Mouse (Mus musculus) megakaryocyte, adult 5-6 weeks (primary cell): ENCODE measurements around the gene Galk2. TPM values are rescaled to one million over a fixed set of nuclear protein-coding genes. Genes with fewer than 3 reads are reported as not detected.
A peak's percentile ranks its signal among the peaks of the same experiment; 100 is the strongest.

Experiments
- ATAC-seq: 2 replicates; pipeline ENCODE4 v1.8.0; 2016; ENCODE audit warnings: mild to moderate bottlenecking, inconsistent platforms; ENCODE audit not compliant: poor library complexity, severe bottlenecking
- total RNA-seq, 2 experiments: library from RNA; stranded (forward) in 1 of 2; stranded (reverse) in 1 of 2; fragments of 153-499, 151-499 nt in 1 of 2; fragments of 221-1000, 200-1000 nt in 1 of 2; gene quantifications; 2 replicates each; pipeline versions ENCODE4 v1.2.3 to v1.2.4; 2015 to 2017

Galk2 gene
- total RNA-seq, 2 experiments from 2014 or later = 21.2 to 39.7 TPM

DNA sequence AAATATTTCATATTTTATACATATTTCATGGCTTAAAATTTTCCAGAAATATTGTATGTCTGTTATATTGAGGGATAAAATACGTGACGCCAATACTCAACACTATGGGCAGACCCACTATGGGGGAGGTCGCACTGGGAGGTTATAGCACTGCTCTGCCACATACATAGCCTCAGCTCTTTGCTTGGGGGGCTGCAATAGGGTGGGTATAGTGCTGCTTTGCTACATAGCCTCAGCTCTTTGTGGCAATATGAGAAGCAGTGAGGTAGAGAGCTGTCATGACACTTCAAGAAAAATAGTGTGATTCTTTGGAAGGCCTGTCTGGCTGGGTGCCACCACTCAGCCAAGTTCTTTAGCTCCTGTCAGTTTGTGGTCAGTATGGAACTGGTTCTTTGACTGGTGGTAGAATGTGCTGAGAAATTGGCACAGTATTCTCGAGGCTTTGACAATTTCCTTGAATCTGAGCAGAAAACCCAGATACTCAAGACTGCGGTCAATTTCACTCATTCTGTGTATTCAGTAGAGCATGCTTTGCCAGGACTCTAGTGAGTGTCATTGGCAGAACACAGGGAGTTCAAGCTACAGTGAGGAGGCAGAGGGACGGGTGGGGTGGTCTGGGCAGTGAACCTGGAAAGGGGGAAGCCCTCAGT is 80.2 kb downstream of the Galk2 start:
- ATAC-seq = no peak

DNA sequence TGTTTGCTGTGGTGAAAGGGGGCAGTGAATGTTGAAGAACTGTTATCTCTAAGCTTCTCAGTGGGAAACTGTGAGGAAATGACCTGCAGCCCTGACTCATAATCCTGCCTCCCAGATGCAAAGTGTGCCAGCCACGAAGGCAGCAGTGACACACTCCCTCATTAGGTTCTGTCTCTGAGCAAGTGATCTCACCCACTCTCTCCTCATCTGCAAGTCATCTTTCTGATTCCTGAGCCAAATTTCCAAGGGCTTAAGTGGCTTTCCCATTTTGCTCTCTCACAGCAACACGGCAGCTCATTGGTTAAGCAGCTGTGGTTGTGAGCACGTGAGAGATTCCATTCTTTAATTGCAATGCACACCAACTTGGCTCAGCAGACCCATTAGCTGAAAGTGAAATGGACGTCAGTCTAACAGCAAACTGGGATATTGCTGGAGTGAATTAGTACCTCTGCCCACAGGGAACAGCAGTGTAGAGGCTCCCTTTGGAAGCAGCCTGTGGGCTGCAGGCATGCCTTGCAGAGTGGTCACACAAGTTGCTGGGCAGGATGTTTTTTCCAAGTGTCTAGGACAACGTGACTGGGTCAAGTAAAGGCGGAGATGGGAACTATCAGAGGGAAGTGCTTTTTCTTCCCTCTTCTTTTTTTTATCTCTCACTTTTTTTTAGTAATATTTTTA is 82.3 kb downstream of the Galk2 start:
- no peak for ATAC-seq

DNA sequence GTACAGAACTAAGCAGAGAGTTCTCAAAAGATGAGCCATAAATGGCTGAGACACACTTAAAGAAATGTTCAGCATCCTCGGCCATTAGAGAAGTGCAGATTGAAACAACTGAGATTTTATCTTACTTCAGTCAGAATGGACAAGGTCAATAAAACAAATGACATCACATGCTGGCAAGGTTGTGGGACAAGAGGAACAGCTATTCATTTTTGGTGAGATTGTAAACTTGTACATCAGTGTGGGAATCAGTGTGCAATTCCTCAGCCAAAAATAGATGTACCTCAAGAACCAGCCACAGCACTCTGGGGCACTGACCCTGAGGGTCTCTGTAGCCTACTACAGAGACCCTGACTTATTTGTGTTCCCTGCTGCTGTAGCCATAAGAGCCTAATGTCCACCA is 84.4 kb downstream of the Galk2 start:
- no peak for ATAC-seq

DNA sequence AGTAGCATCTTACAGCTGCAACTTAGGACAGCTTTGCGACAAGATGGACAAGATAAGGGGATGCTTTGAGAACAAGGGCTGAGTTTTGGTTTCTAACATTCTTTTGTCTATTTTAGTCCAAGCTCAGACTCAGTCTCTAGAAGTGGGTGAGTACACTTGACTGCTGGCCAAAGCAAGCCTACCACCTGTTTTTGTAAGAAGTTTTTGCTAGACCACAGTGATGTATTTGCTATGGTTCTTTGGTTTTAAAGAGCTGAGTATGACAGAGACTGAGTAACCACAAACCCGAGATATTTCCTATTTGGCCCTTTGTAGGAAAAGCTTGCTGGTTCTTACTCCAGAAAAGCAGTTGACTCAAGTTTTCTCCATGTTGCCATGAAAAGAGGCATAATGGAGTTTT is 89.3 kb downstream of the Galk2 start:
- ATAC-seq = no peak

DNA sequence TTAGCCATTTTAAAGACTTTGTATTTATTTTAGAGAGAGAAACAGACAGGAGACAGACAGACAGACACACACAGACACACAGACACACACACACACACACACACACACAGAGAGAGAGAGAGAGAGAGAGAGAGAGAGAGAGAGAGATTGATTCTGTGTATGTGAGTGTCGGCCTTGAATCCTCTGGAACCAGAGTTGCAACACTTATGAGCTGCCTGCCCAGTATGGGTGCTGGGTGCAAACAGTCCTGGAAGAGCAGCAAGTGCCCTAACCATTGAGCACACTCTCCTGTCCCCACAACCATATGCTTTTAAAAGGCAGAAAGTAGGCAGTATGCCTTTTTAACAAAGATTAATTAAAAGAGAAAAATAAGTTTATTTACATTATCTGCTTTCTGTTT is 109.9 kb downstream of the Galk2 start:
- ATAC-seq = no peak

DNA sequence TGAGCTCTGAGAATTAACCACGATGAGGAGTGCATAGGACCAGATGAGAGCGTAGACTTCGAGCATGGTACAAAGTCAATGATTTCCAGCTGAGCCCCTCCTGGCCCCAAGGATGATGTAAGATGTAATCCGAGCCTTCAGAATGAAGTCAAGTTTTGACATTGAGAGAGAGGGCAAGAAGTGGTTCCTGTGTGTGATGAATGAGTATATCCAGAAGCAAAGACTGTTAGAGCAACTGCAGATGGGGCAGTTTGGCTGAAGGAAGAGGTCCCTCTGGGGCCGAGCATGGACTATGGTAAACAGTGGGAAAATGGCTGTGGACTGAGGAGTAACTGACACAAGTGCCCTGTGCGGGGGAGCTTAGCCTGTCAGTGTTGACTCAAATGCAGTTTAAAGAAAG is 114.3 kb downstream of the Galk2 start:
- ATAC-seq = no peak

DNA sequence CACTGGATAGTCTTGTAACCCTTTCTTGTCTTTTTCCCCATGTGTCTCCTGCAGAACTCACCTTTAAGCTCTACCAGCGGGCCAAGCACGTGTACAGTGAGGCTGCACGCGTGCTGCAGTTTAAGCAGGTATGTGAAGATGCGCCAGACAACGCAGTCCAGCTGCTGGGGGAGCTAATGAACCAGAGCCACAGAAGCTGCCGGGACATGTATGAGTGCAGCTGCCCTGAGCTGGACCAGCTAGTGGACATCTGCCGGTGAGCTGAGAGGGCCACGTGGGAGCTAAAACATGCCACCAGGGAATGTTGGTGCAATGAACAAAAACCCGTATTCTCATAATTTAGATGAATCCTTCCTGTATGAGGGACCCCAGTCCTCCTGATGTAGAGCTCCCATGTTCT is 116.3 kb downstream of the Galk2 start:
- ATAC-seq = no peak

DNA sequence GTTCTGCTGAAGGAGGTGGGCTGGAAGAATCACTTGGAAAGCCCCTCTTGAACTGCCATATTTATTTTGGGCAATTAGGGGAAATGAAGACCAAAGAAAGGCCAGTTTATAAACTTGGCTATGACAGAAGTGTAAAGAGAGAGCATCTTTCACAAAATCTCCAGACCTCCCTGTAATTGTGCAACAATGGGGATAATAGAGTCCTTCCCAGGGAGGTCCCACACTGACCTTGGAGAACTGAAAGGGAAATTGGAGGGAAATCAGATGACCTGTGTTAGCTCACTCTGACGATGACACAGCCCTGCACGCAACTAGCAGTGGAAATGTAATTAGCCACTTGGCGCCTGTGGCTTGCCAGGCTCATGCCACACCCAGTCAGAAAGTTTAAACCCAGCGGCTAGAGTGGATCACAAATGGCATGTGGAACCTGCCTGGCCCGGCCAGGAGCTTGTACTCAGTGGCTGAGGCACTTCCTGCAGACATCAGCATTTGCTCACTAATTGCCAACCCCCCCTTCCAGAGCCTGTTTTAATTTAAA is 117.0 kb downstream of the Galk2 start:
- no peak for ATAC-seq

DNA sequence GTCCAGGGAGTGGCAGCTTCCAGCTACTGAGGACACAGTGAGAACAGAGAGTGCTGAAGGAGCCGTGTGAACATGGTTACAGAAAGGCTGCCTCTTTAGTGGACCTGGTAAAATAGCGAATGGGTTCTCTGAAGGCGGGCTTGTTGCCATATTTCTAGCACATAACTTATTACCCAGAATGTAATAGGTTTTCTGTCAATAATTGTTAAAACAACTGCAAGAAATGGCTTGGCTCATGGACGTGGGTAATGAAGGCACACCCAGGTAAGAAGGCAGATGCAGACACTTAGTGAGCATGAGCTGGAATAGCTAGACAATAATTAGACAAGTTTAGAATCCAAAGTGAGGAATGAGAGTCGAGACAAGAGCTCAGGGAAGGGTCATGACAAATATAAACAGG is 143.4 kb downstream of the Galk2 start:
- ATAC-seq = no peak

DNA sequence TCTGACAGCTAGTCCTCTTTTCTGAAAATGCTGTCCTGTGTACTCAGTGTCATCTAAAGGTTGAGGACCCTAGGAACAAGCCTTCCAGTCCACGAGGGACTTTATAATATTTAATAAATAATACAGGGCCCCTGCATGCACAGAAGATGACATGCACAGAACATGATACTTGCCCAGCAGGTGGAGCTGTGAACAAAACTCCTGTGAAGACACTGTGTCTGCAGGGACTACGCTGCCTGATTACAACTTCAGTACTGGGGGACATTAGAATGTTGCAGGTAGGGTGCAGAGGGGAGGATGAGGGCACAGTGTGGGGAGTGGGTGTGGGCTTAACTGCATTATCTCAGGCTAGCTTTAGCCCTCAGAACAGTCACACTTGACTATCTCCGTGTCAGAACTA is 147.2 kb downstream of the Galk2 start:
- ATAC-seq = 0 out of 2 replicates have a peak, but pooled peaks have one; percentile 21

DNA sequence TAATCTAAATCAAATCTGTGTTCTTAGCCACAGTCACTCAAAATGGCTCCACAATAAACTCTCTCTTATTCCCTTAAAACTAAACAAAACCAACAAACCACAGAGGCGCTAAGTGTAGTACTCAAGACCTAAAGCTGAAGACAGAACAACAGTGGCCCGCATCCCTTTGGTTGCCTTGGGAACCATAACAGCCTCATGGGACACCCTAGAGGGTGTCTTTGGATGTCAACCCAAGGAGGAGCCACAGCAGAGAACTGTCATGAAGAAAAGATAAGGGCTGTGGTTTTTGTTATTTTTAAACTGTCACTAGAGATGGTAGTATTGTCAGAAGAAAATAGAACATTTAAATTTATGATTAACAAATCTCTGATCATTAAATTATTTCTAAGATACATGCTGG is 147.8 kb downstream of the Galk2 start:
- ATAC-seq = no peak

DNA sequence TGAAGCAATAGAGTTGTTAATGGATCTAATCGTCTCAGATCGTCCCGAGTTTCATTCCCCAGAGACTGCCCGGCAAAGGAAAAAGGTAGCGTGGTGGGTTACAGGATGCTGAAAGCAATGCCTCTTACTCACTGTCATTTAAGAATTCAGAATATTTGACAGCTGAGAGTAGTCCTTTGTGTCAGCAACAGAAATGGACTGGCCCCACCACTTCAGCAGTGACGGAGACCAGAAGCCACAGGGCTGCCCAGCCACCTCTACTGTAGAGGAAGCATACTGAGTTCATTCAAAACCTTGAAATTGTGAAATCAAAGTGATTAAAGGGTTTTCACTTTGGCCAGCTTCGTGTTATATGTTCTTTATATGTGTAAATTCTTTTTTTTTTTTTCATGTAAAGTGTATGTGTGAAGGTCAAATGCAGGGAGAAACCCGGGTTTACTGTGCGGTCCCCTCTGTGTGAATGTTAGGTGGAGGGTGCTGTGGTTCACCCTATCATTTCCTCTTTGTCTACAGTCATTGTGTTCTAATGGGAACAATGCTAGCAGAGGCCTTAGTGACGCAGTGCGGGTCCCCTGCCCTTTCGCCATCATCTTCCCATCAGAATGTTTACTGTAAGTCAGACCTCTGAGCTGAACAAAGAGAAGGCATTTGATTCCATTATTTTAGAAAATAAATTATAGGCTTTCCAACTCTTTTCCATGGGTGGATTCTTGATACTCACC is 156.2 kb downstream of the Galk2 start:
- no peak for ATAC-seq

DNA sequence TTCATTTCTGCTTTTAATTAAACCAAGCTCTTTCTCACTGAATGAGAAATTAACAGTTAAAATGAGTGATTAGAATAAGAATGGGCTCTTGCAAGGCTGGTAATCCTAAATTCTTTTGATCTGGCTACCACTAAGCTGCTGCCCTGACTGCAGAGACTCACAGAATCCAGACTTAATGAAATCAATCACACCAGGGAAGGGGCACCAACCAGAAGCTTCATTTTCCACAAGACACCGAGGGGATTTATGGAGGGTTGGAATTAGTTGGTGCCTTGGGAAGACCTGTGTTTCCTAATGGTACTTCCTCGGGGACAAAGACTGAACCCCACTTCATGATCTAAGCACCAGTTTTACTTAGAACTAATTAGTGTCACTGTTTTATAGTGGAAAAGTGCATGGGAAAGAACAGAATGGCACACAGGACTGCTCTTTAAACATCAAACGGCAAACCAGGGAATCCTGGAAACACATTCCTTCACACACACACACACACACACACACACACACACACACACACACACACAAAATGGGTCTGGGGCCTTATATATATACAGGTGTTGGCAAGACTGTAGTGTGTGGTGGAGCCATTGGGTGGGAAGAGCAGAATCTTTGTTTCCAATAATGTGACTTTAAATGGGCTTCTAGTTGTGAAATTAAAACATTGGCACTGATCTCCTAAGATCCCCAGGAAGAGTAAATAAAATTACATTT is 157.0 kb downstream of the Galk2 start:
- ATAC-seq = no peak

DNA sequence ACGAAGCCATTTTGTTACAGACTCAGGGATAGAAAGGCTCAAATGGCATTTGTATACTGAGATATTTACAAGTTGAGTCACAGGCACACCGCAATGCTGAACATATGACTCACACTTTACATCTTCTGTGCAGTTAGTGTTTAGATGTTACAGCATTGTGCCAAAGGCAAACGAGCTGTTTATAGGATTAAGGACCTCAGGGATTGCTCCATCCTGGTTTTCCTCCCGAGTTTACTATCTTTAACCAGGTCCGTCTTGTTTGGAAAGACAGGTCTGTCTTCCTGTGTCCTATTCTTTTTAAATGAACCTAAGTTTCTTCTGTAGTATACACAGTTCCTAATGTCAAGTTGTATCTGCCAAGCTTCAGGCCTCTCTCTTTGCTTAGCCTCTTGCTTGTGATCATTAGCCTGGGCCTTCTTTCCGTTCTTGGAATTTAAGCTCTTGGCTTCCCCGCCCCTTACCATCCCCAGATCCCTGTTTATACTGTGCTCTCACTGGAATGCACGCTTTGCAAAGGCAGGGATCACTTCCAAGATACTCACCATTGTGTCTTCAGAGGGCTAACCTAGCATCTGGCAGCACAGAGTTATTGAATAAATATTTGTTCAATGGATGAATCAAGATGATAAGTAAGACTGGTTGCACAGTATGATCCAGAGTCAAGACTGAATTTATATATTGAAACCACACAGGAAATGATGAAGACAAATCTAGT is 172.4 kb downstream of the Galk2 start:
- ATAC-seq = no peak

DNA sequence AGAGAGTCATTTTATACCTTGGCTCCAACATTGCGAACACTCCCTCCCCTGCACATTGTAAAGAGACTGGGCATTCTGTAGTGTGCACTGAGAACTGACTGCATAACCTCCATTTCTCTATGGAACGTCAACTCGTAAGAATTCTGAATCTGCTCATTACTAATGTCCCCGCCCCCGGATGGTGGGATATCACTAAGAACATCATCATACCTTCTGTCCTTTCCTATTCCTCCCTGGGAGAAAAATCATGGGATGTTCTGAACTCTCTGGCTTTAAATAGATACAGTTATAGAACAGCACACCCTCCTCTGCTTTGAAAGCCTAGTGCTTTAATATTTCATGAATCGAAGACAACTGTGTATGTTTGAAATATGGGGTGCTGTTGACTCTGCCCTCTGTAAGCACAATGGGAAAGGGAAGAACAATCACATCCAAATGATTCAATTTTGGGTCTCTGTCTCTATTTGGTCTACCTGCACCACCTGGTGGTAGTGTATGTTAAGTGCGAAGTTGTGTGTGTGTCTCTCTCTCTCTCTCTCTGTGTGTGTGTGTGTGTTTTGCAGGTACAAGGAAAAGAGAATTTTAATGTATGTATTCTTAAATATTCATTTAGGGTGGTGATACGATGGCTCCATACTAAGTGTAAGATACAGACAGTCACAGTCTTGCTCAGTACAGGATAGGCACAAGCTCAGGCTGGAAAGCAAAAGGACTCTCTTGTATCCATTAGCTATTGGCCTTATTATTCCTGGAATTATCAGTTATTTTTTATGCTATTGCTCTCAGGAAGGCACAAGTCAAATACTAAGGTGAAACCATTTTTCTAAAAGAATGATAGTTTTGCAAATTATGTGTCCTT is 174.4 kb downstream of the Galk2 start:
- ATAC-seq = no peak

Other genes with a start within 250 kb of the Galk2 start
- gene Cep152, start 234.0 kb upstream of the Galk2 start, total RNA-seq (2015) = 3.7 and 3.8 TPM in 2 replicates
- gene Cep152, start 234.0 kb upstream of the Galk2 start, total RNA-seq (2017) = 14.4 and 14.7 TPM in 2 replicates
- gene Eid1, start 186.0 kb upstream of the Galk2 start, total RNA-seq (2015) = 66.2 and 78.6 TPM in 2 replicates
- 112 and 121 TPM in 2 replicates for gene Eid1, start 186.0 kb upstream of the Galk2 start, total RNA-seq (2017)
- 0.13 and 0.46 TPM in 2 replicates for gene Shc4, start 135.0 kb upstream of the Galk2 start, total RNA-seq (2015)
- 0.07 and 0.16 TPM in 2 replicates for gene Shc4, start 135.0 kb upstream of the Galk2 start, total RNA-seq (2017)
- gene Secisbp2l, start 76.2 kb upstream of the Galk2 start, total RNA-seq (2015) = 19.1 and 20.8 TPM in 2 replicates
- gene Secisbp2l, start 76.2 kb upstream of the Galk2 start, total RNA-seq (2017) = 28.1 and 35.0 TPM in 2 replicates
- 83.8 and 92.2 TPM in 2 replicates for gene Cops2, start within 50 bp of the Galk2 start, total RNA-seq (2015)
- 111 and 148 TPM in 2 replicates for gene Cops2, start within 50 bp of the Galk2 start, total RNA-seq (2017)
- gene Fgf7, start 175.5 kb downstream of the Galk2 start, total RNA-seq (2015) = 0.20 TPM in 1 of 2 replicates, not detected in the other
- 0.49 TPM in 1 of 2 replicates, not detected in the other for gene Fgf7, start 175.5 kb downstream of the Galk2 start, total RNA-seq (2017)